Mouse (Mus musculus) gastrocnemius, postnatal 10 days (tissue): ENCODE measurements around the gene Swt1. TPM values are rescaled to one million over a fixed set of nuclear protein-coding genes. Genes with fewer than 3 reads are reported as not detected.

ENCODE experiments used
- DNase-seq: peaks from one replicate; pipeline ENCODE4 v3.0.0; 2021; ENCODE audit warnings: mixed read lengths
- microRNA-seq, 2 experiments: library from miRNA; unstranded; fragments of <30 nt; microRNA quantifications; one replicate each; pipeline ENCODE4 v1.2.0; 2021
- total RNA-seq, 2 experiments: library from RNA; stranded (reverse); gene quantifications; 2 replicates each; pipeline ENCODE4 v1.2.3; 2021

The Swt1 gene
- total RNA-seq, 2 experiments from 2014 or later = 6.2 to 8.6 TPM

- no peak for DNase-seq
Measured at GRCm38 (mm10) chr1:151320408-151320807, 107.8 kb downstream of the Swt1 start.

GRCm38 (mm10) chr1:151319267-151319666, 109.0 kb downstream of the Swt1 start:
- DNase-seq = no peak

Small RNA genes within 50 kb of the gene (microRNA-seq; reads per million reads assigned to microRNA genes)
- gene Mir7682 = 0 reads per million in 2 experiments

Other genes starting within 250 kb of the Swt1 start
- gene Gm47985, start 245.9 kb downstream of the Swt1 start, total RNA-seq = under 1 TPM in 1 of 2 experiments, not detected in 1; 0.16 TPM
- not detected for gene Gm8947, start 236.1 kb downstream of the Swt1 start, total RNA-seq
- not detected for gene Gm47995, start 230.0 kb downstream of the Swt1 start, total RNA-seq
- not detected for gene 3110040M04Rik, start 224.3 kb downstream of the Swt1 start, total RNA-seq
- not detected for gene Gm47996, start 218.3 kb downstream of the Swt1 start, total RNA-seq
- gene Ivns1abp, start 84.0 kb downstream of the Swt1 start, total RNA-seq = 100 to 1,000 TPM; 107 to 127 TPM
- gene Trmt1l, start 87 bp upstream of the Swt1 start, total RNA-seq = 10 to 100 TPM; 10.0 to 14.0 TPM
- 10 to 100 TPM; 21.6 to 29.0 TPM for gene Rnf2, start 72.5 kb upstream of the Swt1 start, total RNA-seq
- gene Fam129a, start 142.7 kb upstream of the Swt1 start, total RNA-seq = 10 to 100 TPM; 35.8 to 45.5 TPM